Mouse (Mus musculus) heart, postnatal 4 days (tissue): ENCODE results near the gene Ugt1a6b. TPM values are rescaled to one million over a fixed set of nuclear protein-coding genes. Genes with fewer than 3 reads are reported as not detected.
"Not testable (repeated sequence)": the region's sequence is repeated elsewhere in the genome, so short reads cannot be mapped to it uniquely, and the experiment has no call there.

Experiments
- DNase-seq: peaks from one replicate; pipeline ENCODE4 v3.0.0; 2021
- total RNA-seq, 2 experiments: library from RNA; stranded (reverse); gene quantifications; 2 replicates each; pipeline ENCODE4 v1.2.3; 2021

Ugt1a6b gene
- total RNA-seq, 2 experiments from 2014 or later, result 1.1 TPM; not detected in 1

DNA sequence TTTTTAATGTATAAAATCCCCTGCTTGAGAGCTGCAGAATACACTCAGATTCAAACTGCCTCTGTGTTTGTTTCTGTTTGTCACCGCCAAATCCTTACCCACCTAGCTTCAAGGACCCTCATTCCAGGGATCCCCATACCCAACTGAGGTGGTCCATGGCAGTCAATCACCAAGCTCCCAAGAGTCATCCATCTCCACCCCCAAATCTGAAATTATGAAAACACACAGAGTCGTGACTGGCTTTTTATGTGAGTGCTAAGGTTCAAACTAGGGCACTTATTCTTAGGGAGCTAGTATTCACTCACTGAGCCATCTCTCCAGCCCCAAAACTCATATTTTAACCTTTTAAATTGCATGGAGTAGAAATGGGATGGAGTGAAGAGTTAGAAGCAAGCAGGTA lies 122.2 kb downstream of the Ugt1a6b start:
- not testable (repeated sequence) for DNase-seq

DNA sequence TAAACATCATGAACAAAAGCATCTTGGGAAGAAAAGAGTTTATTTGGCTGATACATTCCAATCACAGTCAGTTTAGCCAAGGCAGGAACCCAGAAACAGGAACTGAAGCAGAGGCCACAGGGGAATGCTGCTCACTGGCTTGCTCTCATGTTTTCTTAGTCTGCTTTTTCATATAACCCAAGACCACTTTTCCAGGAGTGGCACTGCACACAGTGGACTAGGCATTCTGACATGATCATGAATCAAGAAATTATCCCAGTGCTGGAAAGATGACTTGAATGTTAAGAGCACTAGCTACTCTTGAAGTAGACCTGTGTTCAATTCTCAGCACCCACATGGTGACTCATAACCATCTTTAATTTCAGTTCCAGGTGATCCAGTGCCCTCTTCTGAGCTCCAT lies 122.7 kb downstream of the Ugt1a6b start:
- peak; percentile 6 for DNase-seq

DNA sequence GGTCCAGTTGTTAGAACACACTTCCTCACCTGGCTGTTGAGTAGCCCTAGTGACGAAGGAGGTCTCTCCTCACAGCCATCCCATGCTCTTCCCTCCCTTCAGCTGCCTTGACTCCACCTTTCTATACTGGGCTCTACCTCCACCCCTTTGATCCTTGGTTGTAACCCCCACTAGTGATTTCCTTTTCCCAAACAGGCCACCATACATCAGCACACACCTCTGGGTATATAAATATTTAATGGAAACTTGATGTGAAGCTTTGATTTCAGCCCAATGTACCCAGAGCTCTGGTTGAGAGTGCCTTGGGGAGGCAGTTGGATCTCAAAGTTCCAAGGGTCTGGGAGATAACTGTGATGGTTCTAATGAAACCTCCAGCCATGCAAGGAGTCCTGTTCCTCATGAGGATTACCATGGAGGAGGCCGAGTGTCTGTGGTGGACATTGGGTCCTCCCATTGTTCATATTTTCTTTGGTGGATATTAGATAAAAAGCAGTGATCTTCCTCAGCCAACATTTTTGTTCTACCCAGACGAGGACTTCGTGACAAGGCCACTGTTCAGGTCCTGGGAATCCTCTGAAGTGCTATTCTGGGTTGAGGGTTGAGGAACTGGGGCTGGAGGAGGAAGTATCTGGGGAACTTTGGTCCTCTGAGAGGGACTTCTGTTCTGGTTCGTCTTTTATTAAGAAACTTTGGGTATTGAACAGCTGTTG lies 123.8 kb downstream of the Ugt1a6b start, which contains the start of gene Mroh2a:
TSS of gene Mroh2a (plus strand) at position 317 of the 710 bp plus-strand sequence.
- peak; percentile 9 for DNase-seq

DNA sequence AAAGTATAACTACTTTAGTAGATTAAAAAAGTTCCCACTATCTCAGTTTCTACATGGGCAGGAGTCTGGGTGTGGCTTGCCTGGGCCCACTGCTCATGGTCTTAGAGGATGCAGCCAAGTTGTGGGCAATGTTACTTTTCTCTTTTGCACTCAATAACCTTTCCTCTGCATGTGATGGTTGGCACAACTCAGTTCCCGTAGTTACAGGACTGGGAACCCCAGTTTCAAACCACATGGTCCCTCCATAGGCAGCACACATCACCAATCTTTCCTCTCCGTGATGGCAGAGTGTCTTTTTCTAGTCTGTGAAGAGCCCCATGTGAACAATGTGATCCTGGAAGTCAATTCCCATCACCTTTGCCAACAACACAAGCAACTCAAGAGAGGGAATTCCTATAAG lies 124.4 kb downstream of the Ugt1a6b start:
- peak; percentile 8 for DNase-seq

DNA sequence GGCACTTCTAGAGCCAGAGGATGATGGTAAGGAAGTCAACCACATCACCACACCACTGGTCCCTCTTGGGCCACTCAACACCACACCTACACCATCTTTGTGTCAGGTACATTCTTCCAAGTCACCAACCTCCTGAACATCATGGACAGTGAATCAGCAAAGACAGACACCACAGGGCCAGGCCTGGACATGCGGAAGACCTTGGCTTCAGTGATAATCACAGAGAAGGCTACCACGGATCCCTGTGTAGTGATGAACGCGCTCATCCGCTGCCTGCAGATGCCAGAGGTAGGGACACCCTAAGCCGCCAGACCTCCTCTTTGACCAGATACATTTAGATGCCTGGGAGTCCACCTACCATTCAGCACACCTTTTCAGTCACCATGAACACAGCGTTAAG lies 125.1 kb downstream of the Ugt1a6b start:
- DNase-seq, result peak; percentile 11

DNA sequence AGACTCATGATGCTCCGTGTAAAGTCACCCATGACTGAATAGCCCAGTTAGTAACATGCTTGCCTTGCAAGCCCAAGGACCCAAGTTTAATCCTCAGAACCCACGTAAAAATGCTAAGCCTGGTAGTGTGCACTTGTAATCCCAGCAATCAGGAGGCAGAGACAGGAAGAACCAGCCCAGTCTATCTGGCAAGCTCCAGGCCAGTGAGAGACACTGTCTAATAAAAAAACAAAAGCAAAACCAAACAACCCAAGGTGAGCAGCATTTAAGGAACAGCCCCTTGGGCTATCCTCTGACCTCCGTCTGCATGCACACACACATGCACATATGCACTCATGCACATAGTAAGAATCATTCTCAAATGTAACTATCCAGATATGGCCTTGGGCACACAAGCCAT lies 126.5 kb downstream of the Ugt1a6b start:
- no peak for DNase-seq

DNA sequence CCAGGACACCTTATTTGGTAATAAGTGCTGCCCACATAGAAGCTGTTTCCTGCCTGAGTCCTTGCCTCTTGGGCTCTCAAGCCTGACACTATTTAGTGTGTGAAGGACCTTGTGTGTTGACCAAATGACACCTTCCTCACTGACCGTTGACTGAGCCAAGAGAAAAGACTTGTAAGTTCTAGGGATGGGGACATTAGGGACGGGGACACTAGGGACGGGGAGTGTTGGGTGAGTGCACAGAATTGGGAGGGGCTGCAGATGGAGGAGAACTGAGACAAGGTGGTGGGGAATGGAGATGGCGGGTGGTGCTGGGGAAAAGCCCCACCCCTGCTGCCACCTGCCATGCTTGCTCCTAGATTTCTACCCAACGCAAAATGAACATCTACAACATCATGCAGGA lies 126.9 kb downstream of the Ugt1a6b start:
- peak; percentile 20 for DNase-seq

DNA sequence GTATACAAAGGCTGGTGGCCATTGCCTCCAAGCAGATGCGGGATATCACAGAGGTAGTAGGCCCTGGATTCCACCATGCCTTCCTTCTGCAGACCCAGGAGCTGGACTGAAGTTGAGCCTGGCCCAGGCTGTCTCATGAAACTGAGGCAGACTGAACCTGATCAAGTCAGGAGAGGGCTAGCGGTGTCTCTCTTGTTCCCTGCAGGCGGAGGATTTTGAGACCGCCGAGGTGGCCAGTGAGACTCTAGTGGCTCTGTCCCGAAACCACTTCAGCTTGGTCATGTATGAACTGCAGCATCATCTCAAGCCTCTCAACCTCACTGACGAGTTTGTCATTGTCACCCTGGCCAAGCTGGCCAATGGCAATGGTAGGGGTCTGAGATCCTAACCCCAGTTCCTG lies 127.4 kb downstream of the Ugt1a6b start:
- DNase-seq, result peak; percentile 10

DNA sequence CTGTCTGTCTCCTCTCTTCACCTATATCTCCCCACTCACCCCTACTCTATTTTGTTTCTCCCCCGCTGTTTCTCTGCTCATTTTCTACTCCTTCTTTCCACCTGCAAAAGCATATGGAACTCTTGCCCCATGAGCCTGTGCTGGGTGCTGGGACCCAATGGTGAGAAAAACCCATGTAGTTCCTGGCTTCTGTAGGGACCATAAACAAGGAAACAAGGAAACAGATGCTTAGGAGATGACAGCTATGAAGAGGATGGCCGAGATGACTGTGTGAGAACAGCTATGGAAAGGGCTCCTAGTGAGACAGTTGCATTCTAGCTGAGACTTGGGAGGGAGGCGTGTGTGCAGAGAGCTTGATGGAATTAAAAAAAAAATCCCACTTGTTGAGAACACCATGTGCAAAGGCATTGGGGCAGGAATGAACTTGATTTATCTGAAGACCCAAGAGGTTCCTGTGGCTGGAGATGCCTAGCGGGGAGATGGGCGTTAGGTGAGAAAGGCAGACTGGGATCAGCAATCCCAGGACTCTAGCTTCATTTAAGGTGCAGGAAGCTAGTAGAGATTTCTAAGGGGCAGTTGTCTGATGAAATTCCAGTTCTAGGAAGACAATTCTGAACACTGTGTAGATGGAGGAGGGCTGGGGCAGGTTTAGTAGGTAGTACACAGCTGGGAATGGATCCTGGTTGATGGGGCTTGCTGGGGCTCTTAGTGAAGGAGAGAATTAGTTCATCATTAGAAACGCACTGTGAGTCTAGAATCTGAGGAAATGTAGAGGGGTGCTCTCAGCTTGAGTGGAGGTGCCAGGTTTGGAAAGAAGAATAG lies 128.1 kb downstream of the Ugt1a6b start:
- peak; percentile 4 for DNase-seq

DNA sequence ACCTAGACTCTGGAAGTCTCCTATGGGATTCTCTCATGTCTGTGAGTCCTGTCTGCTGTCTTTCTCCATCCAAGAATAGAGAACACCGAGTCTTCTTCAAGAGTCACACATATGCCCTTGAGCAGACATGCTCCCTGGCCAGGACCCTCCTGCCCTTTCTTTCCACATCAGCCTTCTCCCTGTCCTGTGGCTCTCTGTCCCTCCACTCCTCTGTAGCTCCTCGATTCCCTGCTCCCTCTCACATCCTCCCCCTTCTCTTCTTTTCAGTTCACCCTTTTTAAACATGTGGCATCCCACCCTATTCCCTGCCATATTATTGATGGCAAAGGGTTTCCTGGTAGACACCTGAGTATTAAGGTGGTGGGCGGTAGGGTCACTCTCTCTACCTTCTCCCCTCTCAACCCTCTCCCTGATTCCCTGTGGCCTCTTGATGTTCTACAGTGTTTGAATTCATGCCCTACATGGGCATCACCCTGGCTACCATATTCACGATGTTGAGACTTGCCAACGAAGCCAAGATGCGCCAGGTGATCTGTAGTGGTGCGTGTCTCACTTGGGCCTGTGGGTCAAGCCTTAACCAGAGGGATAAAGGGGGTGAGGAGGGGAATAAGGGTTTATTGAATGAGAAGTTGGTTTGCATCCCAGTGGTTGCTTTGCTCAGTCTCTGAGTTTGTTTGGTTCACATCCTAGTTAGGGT lies 128.9 kb downstream of the Ugt1a6b start:
- peak; percentile 8 for DNase-seq

DNA sequence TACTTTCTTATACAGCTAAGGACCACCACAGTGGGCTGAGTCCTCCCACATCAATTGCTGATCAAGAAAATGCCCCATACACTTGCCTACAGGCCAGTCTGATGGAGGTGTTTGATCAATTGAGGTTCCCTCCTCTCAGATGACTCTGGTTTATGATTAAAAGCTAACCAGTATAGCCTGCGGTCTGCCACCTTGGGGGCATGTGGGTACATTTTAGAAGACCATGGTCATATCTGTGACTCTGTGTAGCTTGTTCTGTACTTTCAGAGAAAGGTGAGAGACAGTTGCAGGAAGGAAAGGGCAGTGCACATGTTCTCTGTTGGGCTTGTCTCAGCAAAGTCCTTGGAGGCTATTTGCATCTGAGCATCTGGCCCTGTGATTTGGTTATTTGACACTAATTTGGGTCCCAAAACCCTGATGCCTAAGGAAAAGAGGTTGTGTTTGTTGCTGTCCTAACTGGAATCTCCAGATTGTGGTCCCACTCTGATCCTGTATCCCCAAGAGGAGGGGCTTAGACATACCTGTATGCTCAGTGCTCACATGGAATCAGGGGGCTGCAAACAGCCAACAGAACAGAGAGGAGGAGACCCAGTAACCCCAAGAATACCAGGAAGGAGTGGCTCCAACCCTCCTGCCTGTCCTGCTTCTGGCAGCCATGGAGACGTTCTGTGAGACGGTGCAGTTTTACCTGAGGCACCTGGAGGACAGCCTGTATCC lies 129.8 kb downstream of the Ugt1a6b start:
- no peak for DNase-seq

DNA sequence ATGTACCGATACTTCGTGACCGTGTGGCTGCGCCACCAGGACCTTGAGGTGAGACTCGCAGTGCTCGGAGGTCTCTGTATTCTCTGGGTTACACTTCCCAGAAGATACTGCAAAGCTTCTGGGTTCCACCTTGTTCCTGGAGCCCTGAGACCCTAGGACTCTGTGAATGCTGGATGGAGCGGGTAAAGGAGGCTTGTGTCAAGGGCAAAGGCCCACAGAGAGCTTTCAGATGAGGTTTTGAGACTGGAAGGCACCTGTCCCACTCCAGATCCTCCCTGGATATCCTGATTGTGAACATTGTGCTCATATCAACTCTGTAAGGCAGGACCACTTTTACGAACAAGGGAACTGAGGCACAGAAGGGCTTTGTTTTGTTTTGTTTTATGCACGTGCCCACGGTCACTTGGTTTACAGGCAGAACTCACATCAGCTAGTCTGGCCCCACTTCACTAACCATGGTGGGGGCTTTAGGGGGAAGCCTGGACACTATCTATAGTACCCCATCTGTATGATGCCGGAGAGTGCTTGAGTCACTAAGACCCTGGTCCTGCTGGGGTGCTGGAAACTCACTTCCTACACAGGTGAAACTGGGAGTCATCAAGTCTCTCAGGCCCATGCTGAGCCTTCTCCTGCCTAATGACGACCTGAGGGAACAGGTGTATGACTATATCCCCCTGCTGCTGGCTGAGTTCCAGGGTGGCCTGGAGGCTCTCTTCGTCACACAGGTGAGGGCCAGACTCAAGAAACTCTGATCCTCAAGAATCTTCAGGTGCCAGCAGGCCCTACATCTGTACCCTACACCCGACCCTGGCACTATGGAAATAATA lies 130.6 kb downstream of the Ugt1a6b start:
- no peak for DNase-seq

DNA sequence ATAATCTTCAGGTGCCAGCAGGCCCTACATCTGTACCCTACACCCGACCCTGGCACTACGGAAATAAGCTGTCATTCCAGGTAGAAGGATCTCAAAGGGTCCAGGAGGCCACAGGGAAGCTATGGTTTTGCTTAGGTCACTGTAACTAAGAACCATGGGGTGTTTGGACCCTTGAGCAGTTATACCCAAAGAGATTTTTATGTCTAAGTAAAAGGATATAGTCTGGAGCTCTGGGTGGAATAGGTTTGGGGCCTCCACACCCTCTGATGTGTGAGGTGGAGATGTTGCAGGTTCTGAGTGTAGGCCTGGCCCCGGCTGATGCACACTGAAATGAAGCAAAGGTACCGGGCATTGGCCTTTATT lies 131.2 kb downstream of the Ugt1a6b start:
- no peak for DNase-seq

DNA sequence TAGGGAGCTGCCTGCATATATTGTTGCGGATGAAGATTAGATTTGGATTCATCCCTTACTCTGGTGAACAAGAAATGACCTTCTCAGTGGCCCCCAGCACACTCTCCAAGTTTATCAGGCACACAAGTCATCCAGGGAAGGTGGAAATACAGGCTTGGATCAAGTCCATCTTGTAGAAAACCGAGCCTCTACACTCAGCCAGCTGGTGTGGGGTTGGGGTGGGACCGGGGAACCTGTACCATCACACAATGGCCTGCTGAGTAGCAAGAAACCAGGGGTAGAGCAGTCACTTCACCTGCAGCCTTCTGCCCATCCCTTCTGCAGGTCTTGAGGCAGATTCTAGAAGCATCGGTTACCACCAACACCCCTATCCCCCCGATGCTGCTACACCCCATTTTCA lies 131.6 kb downstream of the Ugt1a6b start:
- DNase-seq, result no peak

DNA sequence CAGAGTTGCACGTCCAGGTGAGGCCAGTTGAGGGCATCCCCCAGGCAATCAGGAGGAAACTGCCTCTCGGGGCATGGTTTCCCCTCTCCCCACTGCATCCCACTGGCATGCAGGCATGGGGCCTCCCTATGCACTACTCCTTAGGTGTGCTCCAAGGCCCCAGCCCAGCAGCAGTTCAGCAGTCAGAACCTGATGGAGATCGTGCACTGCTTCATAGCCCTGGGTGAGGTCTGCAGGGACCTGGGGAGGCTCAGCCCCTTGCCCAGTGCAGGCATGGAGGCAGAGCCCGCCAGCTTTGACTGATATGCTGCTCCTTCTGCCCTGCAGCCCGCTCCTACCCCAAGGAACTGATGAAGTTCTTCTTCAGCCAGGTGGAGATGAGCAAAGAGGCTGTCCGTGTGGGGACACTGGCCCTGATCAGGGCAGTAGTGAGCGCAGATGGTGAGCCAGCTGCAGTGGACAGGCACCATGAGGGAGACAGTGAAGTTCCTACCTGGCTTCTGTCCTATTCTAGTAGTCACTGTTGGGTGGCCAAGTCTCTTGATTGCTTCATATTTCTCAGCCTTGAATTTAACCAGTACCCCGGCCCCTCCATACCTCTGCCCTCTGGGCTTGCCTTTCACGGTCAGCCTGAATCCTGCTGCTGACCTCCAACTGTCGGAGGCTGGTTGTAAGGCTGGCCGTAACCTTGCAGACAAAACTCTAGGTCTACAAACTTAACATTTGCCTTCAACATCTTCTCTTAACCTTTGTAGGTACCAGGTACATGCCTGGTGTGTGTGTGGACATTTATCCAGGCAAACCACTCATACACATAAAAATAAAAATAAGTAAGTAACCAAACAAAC lies 132.2 kb downstream of the Ugt1a6b start:
- DNase-seq, result no peak

DNA sequence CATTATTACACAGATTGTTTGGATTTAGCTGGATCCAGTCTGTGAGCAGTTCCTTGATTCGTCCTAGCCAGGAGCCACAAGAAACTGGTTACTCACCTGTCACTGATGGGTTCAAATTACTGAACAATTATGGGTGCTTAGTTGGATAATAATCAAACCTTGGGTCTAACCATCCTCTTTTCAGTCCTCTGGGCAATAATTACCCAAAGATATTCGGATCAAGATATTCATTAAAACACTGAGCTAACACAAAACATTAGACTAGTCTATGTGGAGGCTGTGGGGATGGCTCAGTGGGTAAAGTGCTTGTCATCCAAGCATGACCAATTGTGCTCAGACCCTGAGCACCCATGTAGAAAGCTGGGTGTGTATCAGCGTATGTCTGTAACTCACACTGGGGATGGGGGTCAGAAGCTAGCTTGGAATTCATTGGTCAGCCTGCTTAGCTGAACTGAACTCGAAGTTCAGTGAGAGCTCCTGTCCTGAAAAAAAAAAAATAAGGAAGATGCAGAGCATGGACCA lies 132.9 kb downstream of the Ugt1a6b start:
- no peak for DNase-seq

DNA sequence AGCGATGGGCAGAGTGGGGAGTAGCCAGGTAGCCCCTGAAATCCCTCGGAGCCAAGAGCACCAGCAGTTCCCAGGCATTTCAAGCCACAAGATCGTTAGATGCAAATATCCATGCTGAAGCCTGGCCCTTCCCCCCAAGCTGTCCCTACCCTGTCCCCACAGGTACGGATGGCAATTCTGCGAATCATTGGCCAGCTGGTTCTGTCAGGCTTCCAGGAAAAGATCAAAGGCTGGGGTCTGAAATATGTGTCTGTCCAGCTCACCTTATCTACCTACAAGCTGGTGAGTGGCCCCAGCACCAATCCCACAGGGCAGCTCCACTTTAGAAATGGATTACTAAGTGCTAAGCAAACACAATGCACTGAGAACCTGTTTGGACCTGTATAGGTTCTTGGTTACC lies 134.3 kb downstream of the Ugt1a6b start:
- DNase-seq, result no peak

DNA sequence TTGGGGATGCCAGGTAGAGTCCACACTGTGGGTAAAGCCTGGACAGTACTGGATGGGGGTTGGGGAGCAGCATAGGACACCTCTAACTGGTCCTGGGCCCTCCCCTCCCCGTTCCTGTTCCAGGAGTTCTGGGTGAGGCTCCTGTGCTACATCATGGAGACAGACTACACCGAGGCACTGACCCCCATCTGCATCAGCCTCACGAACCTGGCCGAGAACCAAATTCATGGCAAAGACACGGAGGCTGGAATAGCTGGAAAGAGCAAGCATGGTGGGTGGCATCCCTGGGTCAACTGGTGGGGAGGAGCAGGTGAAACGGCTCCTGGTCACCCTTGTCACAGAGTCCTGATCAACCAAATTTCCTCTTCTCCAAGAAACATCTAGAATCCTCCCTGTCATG lies 135.7 kb downstream of the Ugt1a6b start:
- no peak for DNase-seq

DNA sequence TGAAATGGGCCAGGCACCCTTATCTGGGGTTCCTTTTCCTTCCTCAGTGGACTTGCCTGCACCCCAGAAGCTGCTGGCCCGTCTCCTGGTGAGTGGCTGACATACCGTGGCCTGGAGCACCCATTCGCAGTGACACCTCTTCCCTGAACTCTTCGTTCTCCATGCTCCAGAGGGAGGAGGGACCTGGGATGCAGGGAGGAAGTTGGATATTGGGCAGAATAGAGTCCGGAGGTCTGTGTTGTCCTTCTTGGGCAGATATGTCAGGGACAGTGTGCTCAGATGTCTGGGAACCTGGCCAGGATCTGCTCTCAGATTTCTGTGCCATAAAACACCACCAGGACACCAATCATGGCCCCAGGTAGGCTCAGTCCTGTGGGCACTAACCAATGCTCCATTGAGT lies 137.0 kb downstream of the Ugt1a6b start:
- no peak for DNase-seq

DNA sequence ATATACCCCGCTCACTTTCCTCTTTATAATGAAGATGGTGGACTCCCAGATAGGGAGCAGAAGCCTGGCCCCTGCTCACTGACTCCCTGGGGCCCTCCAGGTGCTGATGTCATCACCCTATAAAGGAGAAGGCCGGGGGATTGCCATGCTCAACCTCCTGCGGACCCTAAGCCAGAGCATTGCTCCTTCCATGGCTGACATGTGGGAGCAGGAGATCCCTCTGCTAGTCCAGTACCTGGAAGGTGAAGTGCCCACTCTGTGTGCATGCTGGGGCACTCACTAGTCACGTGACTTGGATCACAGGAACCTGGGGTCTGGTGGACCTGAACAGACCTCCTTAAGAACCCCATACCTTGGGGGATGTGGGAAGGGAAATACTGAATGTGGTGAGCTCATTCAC lies 137.5 kb downstream of the Ugt1a6b start:
- no peak for DNase-seq

DNA sequence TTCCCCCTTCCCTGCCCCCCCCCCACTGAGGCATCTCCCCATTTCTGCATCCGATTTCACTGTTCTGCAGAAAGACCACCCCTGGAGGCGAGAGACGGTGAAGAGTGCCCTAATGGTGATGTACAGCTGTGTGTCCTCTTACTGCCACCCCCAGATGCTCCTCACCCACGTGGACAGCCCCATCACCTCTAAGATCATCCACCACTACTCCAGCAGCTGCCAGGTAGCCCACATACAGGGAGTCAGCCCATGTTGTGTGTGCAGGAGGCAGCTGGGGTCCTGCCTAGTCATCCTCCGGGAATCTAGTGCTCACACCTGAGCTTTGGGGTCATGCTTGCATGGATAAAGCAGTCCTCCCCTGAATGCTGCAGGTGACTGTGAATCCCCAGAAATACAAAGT lies 140.8 kb downstream of the Ugt1a6b start:
- DNase-seq, result no peak
